In the genomic region with DNA sequence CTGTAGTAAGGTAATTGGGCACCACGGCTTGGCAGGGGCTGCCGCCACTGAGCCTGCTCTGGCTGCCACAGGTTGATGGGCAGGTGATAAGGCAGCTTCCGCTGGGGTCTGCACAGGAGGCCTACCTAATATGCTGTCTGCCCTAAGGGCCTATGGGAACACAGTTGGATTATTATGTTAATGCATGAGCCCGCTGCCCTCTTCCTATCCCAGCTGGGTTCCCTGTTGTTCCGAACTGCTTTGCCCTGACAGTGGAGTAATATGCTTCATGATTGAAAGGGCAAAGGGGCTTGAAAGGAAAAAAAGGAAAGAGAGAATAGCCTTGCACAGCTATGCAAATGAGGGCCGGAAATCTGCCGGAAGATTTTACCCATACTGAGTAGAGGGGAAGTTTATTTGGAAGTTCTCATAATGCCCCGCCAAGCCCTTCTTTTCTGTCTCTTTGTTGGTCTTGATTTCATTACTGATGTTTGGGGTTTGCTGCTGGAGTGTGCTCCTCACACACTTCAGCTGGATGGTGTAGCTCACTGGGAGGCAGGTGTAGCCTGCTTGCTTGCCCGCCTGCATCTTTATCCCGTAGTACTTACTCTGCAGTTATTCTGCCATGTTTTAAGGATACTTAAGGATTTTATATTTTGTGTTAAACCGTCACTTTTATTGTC, we compare ENCODE assay signal across 14 mouse cellular contexts. TPM values are rescaled to one million over a fixed set of nuclear protein-coding genes. Genes with fewer than 3 reads are reported as not detected.
DNase-seq lines count a peak whose midpoint lies in the region; ATAC-seq and TF ChIP-seq lines count a peak whose summit lies in the region.
"Had no signal": no experiment of that assay in that cellular context is flagged by ENCODE, and none has a peak within 500 bp of the region (broad histone marks: within the 10 kb centered on the region; RNA-seq: fewer than 3 reads in every experiment).

No protein-coding gene starts in this region.

- H3K9me3 ChIP-seq in hindbrain, embryonic 10.5 days, result peaks cover 4% of the 10 kb centered on the region; the same call in 1 of the 2 replicates
- H3K9me3 ChIP-seq in midbrain, embryonic 14.5 days (ENCODE audit: control insufficient read depth, low read length), result no peaks in the 10 kb centered on the region
- H3K9me3 ChIP-seq in liver, postnatal 0 days (ENCODE audit: low read length), result 0 out of 2 replicates have a peak, but pooled peaks cover 3% of the 10 kb centered on the region
- H3K9me3 ChIP-seq: heart, embryonic 15.5 days had no signal

- H3K36me3 ChIP-seq in hindbrain, embryonic 10.5 days, result peaks cover 10% of the 10 kb centered on the region
- H3K36me3 ChIP-seq in midbrain, embryonic 14.5 days (ENCODE audit: control insufficient read depth, insufficient read depth, low read length), result no peaks in the 10 kb centered on the region
- peaks cover 2% of the 10 kb centered on the region; the same call in 1 of the 2 replicates for H3K36me3 ChIP-seq in liver, postnatal 0 days (replicated peaks; ENCODE audit: insufficient read depth, low read length)
- H3K36me3 ChIP-seq: heart, embryonic 15.5 days had no signal

- intact Hi-C loops in heart, postnatal 14 days (cut with DNase I), result no loop called here

- H3K4me1 ChIP-seq in hindbrain, embryonic 10.5 days (replicated peaks), result peaks cover 36% of the 10 kb centered on the region
- H3K4me1 ChIP-seq in midbrain, embryonic 14.5 days (ENCODE audit: control insufficient read depth, insufficient read depth, low read length), result peaks cover 29% of the 10 kb centered on the region
- no peaks in the 10 kb centered on the region for H3K4me1 ChIP-seq in liver, postnatal 0 days (ENCODE audit: insufficient read depth)

- 28% methylated on average over 11 of the region's 11 CpGs for WGBS in hindbrain, embryonic 10.5 days
- WGBS in midbrain, embryonic 14.5 days, result 7% methylated on average over 11 of the region's 11 CpGs
- 81% methylated on average over 11 of the region's 11 CpGs for WGBS in liver, postnatal 0 days (ENCODE audit: insufficient replicate concordance)

- ATAC-seq in midbrain, embryonic 14.5 days (ENCODE audit: low FRiP score, low TSS enrichment), result peak; percentile 79
- no peak for ATAC-seq in liver, postnatal 0 days
- ATAC-seq: intestine, postnatal 0 days had no signal

- peak overlapping the region; percentile 14 for H3K4me2 ChIP-seq in midbrain, embryonic 14.5 days (ENCODE audit: low read length)
- H3K4me2 ChIP-seq in liver, postnatal 0 days (ENCODE audit: low read depth, low read length), result no peak overlapping the region
- H3K4me2 ChIP-seq: heart, embryonic 15.5 days had no signal

- TF ChIP-seq CTCF in liver, postnatal 0 days (IDR thresholded peaks at IDR 0.05; ENCODE audit: low read depth), result no peak

- H3K9ac ChIP-seq in midbrain, embryonic 14.5 days (replicated peaks; ENCODE audit: low read length), result no peak overlapping the region
- no peak overlapping the region for H3K9ac ChIP-seq in liver, postnatal 0 days (replicated peaks)
- H3K9ac ChIP-seq: heart, embryonic 15.5 days had no signal

- no peaks in the 10 kb centered on the region for H3K27me3 ChIP-seq in hindbrain, embryonic 10.5 days (ENCODE audit: insufficient read depth, poor library complexity, severe bottlenecking)
- no peaks in the 10 kb centered on the region for H3K27me3 ChIP-seq in midbrain, embryonic 14.5 days (ENCODE audit: control insufficient read depth, insufficient read depth, low read length)
- no peaks in the 10 kb centered on the region for H3K27me3 ChIP-seq in liver, postnatal 0 days (ENCODE audit: insufficient read depth, low read length)
- H3K27me3 ChIP-seq: heart, embryonic 15.5 days had no signal

- peak overlapping the region; percentile 74 for H3K27ac ChIP-seq in hindbrain, embryonic 10.5 days
- H3K27ac ChIP-seq in midbrain, embryonic 14.5 days (replicated peaks; ENCODE audit: low read depth, low read length), result peak overlapping the region; percentile 58
- no peak overlapping the region for H3K27ac ChIP-seq in liver, postnatal 0 days (ENCODE audit: low read depth)
- H3K27ac ChIP-seq: heart, embryonic 15.5 days had no signal

- peak; percentile 87 for DNase-seq in heart, adult 11 months
- no peak for DNase-seq in heart, postnatal 14 days
- DNase-seq in embryo, embryonic 11 days, result peak; percentile 59
- DNase-seq in hindbrain, embryonic 10.5 days (ENCODE audit: low spot score), result peak; percentile 61
- peak; percentile 74 for DNase-seq in midbrain, embryonic 14.5 days
- no peak for DNase-seq in cerebellum, adult 9-10 months
- DNase-seq in lung, postnatal 14 days, result no peak
- no peak for DNase-seq in liver, postnatal 0 days
- DNase-seq: adrenal gland, postnatal 14 days; cerebellum, adult 11-12 months; gastrocnemius, postnatal 10 days; lung, postnatal 4 days had no signal

- TF ChIP-seq EP300 in liver, postnatal 0 days (IDR thresholded peaks at IDR 0.05; ENCODE audit: low read depth), result no peak

- H3K4me3 ChIP-seq in hindbrain, embryonic 10.5 days, result peak overlapping the region; percentile 1
- H3K4me3 ChIP-seq in midbrain, embryonic 14.5 days (replicated peaks; ENCODE audit: low read depth, low read length), result no peak overlapping the region
- no peak overlapping the region for H3K4me3 ChIP-seq in liver, postnatal 0 days (ENCODE audit: low read depth, low read length)
- H3K4me3 ChIP-seq: heart, embryonic 15.5 days had no signal

RNA-seq across cellular contexts. Expression of a gene that starts 47.8 kb away (rescaled TPM):
- 1 to 10 TPM; 7.6 to 9.0 TPM for total RNA-seq in heart, postnatal 14 days (2021)
- 9.3 and 12.1 TPM in 2 replicates for polyA plus RNA-seq in hindbrain, embryonic 10.5 days (2016; fragmentation: Nextera tagmentation; extraction: Ambion mirVana)
- 9.2 and 9.7 TPM in 2 replicates for polyA plus RNA-seq in midbrain, embryonic 14.5 days (2014; fragmentation: Nextera tagmentation; extraction: Ambion mirVana)
- 3.6 and 4.1 TPM in 2 replicates for polyA plus RNA-seq in liver, postnatal 0 days (2015; fragmentation: Nextera tagmentation; extraction: Ambion mirVana)

RNA-seq across cellular contexts. Expression of a gene that starts 48.2 kb away (rescaled TPM):
- total RNA-seq in heart, postnatal 14 days (2021), result 10 to 100 TPM; 24.0 to 26.0 TPM
- 311 and 371 TPM in 2 replicates for polyA plus RNA-seq in hindbrain, embryonic 10.5 days (2016; fragmentation: Nextera tagmentation; extraction: Ambion mirVana)
- polyA plus RNA-seq in midbrain, embryonic 14.5 days (2014; fragmentation: Nextera tagmentation; extraction: Ambion mirVana), result 201 and 248 TPM in 2 replicates
- 47.4 and 51.2 TPM in 2 replicates for polyA plus RNA-seq in liver, postnatal 0 days (2015; fragmentation: Nextera tagmentation; extraction: Ambion mirVana)

Comparison
In these comparisons a context has a peak if more than half of its experiments do, and no peak if none do; other contexts are left out.
1. DNase-seq: peak in heart, adult 11 months (single experiment), embryo, embryonic 11 days (single experiment), hindbrain, embryonic 10.5 days (single experiment) and midbrain, embryonic 14.5 days (single experiment); none in heart, postnatal 14 days (0 of 2), cerebellum, adult 9-10 months (single experiment), lung, postnatal 14 days (single experiment) and liver, postnatal 0 days (single experiment).